Mouse (Mus musculus): ENCODE measurements around the gene Mrpl16. TPM values are rescaled to one million over a fixed set of nuclear protein-coding genes. Genes with fewer than 3 reads are reported as not detected.
A peak's percentile ranks its signal among the peaks of the same experiment; 100 is the strongest.

Gene Mrpl16
- total RNA-seq (2014; fragmentation: Nextera tagmentation) (42.2 and 53.1 TPM in 2 replicates), total RNA-seq (2017) (68.5 and 91.4 TPM in 2 replicates), polyA plus RNA-seq (2012) (10.1 and 27.1 TPM in 2 replicates)

DNA sequence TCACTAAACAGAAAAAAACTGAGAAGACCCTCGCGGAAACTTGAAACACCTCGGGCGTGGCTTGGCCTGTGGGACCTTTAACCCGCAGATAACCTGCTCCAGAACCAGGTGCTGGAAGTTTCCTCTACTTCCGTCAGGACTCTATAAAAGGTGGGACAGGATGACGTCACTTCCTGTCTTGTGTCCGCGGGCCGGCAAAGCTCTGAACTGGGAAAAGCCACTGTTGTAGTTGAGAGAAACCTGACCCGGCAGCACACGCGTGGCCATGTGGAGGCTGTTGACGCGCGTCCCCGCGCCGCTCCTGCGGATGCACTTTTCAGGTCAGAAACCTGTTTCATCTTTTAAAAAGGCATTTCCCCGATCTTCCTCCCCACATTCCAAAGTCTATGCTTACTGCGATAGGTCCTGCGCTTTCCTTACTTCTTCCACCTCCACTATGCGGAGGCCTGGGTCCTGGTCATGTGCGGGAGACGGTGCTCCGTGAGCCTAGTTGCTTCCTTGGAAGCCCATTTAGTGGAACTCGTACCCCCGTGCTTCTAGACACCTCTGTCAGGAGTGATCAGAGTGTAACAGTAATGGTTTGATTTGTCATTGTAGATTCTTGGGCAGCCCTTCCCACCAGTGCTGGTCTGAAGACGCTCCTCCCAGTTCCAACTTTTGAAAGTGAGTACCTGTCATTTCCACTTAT lies at the start of gene Mrpl16:
TSS of gene Mrpl16 (plus strand) at position 187 of the 688 bp plus-strand sequence.
- ATAC-seq (ENCODE audit: extremely low read depth, insufficient number of reproducible peaks, low FRiP score, poor library complexity, severe bottlenecking) (peak; percentile 48), DNase-seq (ENCODE audit: low spot score) (peak; percentile 69)
- Histone ChIP-seq H3K36me3 (replicated peaks) (peaks cover 36% of the 10 kb centered on the region), H3K4me3 (ENCODE audit: low read depth, low read length) (peak within 1 kb of the TSS; percentile 75), H3K27me3 (ENCODE audit: insufficient read depth, low read length) (peaks cover 4% of the 10 kb centered on the region; the same call in 1 of the 2 replicates), H3K9me3 (replicated peaks) (no peaks in the 10 kb centered on the region), H3K4me1 (ENCODE audit: insufficient read depth, low read depth, low read length) (peaks cover 40% of the 10 kb centered on the region)
- no peak for TF ChIP-seq TAL1 (conservative IDR thresholded peaks at IDR 0.05; ENCODE audit: low read depth, low read length)
- TF ChIP-seq CTCF (IDR thresholded peaks at IDR 0.05; ENCODE audit: low read depth, low read length): no peak
- no peak for TF ChIP-seq GATA1 (IDR thresholded peaks at IDR 0.05; ENCODE audit: borderline replicate concordance, low read length)
- TF ChIP-seq POLR2AphosphoS5 (IDR thresholded peaks at IDR 0.05; ENCODE audit: insufficient replicate concordance, low read depth, low read length): no peak
- no peak for TF ChIP-seq GATA2 (IDR thresholded peaks at IDR 0.05; ENCODE audit: borderline replicate concordance, low read depth, low read length)

DNA sequence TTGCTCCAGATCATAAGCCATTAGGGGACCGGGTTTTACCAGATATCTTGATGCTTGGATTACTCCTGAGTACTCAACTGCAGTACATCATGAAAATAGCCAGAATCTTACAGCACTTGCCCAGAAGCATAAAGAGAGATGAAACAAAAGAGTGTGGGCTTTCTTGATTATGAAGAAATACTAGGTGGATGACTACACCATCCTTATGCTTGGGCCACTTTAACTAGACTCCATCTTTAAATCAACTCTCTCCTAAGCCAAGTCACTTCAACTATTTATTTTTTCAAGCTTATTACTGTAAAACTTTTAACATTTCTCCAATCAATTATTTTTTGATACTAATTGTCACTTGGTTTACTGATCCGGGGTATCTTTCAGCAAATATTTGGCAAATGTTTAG lies 46.3 kb upstream of the Mrpl16 start:
- TF ChIP-seq POLR2AphosphoS5 (IDR thresholded peaks at IDR 0.05; ENCODE audit: insufficient replicate concordance, low read depth, low read length) (no peak), GATA2 (IDR thresholded peaks at IDR 0.05; ENCODE audit: borderline replicate concordance, low read depth, low read length) (no peak), TAL1 (conservative IDR thresholded peaks at IDR 0.05; ENCODE audit: low read depth, low read length) (no peak), CTCF (IDR thresholded peaks at IDR 0.05; ENCODE audit: low read depth, low read length) (no peak), GATA1 (IDR thresholded peaks at IDR 0.05; ENCODE audit: borderline replicate concordance, low read length) (no peak)
- no peaks in the 10 kb centered on the region for H3K36me3 ChIP-seq (replicated peaks)
- no peak overlapping the region for H3K4me3 ChIP-seq (ENCODE audit: low read depth, low read length)
- no peak for ATAC-seq (ENCODE audit: extremely low read depth, insufficient number of reproducible peaks, low FRiP score, poor library complexity, severe bottlenecking)
- H3K9me3 ChIP-seq (replicated peaks): no peaks in the 10 kb centered on the region
- no peak for DNase-seq (ENCODE audit: low spot score)
- H3K4me1 ChIP-seq (ENCODE audit: insufficient read depth, low read depth, low read length): peaks cover 51% of the 10 kb centered on the region
- no peaks in the 10 kb centered on the region for H3K27me3 ChIP-seq (ENCODE audit: insufficient read depth, low read length)

DNA sequence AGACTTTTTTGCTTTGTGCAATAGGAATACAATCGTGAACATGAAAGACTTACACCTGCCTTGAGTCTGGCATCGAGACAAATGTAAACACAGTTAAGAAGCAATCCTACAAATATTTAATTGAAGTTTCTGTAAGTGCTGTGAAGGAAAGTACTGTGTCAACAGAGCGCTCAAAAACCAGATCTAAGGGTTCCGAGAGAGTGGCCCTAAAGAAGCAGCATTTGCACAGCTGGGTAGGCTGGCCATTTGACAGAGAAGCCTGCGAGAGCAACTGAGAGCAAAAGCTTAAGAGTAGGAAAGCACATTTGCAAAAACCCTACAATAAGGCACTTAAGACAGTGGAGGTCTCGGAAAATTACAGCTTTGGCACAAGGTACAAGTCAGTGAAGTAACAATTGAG lies 45.9 kb upstream of the Mrpl16 start:
- Histone ChIP-seq H3K4me3 (ENCODE audit: low read depth, low read length) (no peak overlapping the region), H3K36me3 (replicated peaks) (no peaks in the 10 kb centered on the region), H3K4me1 (ENCODE audit: insufficient read depth, low read depth, low read length) (peaks cover 52% of the 10 kb centered on the region), H3K27me3 (ENCODE audit: insufficient read depth, low read length) (no peaks in the 10 kb centered on the region), H3K9me3 (replicated peaks) (no peaks in the 10 kb centered on the region)
- DNase-seq (ENCODE audit: low spot score): no peak
- no peak for TF ChIP-seq GATA2 (IDR thresholded peaks at IDR 0.05; ENCODE audit: borderline replicate concordance, low read depth, low read length)
- TF ChIP-seq GATA1 (IDR thresholded peaks at IDR 0.05; ENCODE audit: borderline replicate concordance, low read length): no peak
- no peak for TF ChIP-seq CTCF (IDR thresholded peaks at IDR 0.05; ENCODE audit: low read depth, low read length)
- TF ChIP-seq TAL1 (conservative IDR thresholded peaks at IDR 0.05; ENCODE audit: low read depth, low read length): no peak
- no peak for TF ChIP-seq POLR2AphosphoS5 (IDR thresholded peaks at IDR 0.05; ENCODE audit: insufficient replicate concordance, low read depth, low read length)
- ATAC-seq (ENCODE audit: extremely low read depth, insufficient number of reproducible peaks, low FRiP score, poor library complexity, severe bottlenecking): no peak

DNA sequence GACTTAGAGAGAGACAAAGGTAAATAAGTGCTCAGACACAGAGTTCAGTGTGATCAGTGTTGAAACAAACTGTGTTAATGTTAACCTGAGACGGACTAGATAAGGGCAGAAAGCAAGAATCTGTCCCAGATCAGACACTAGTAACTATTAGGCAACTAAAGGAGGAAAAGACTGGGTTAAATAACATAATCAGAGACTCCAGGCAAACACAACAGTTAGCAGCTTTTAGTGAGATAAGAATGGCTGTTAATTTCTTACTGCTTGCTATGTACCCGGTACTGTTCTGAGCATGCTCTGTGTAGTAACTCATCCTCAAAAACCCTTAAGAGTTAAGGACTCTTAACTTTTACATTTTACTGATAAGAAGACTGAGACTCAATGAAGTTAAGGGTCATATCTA lies 44.3 kb upstream of the Mrpl16 start:
- DNase-seq (ENCODE audit: low spot score) (no peak), ATAC-seq (ENCODE audit: extremely low read depth, insufficient number of reproducible peaks, low FRiP score, poor library complexity, severe bottlenecking) (peak; percentile 93)
- no peak for TF ChIP-seq GATA2 (IDR thresholded peaks at IDR 0.05; ENCODE audit: borderline replicate concordance, low read depth, low read length)
- TF ChIP-seq TAL1 (conservative IDR thresholded peaks at IDR 0.05; ENCODE audit: low read depth, low read length): peak; percentile 66

DNA sequence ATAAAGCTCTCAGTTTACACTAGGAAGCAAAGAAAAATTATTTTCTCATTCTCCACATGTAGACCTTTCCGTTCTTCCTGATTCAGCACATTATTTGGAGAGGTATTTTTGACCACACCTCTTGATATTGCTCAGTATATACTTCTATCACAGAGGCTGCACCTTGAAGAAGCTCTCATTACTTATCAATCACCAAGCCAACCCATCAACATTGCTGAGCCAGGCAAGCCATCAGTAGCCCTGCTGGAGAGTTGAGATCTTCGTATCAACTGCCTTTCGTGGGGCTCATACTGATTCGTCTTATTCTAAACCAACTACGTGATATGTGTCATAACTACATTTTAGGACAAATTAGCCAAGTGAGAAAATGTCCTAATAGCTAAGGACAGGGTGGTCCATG lies 42.9 kb upstream of the Mrpl16 start:
- TF ChIP-seq POLR2AphosphoS5 (IDR thresholded peaks at IDR 0.05; ENCODE audit: insufficient replicate concordance, low read depth, low read length) (no peak), GATA2 (IDR thresholded peaks at IDR 0.05; ENCODE audit: borderline replicate concordance, low read depth, low read length) (no peak), GATA1 (IDR thresholded peaks at IDR 0.05; ENCODE audit: borderline replicate concordance, low read length) (no peak), CTCF (IDR thresholded peaks at IDR 0.05; ENCODE audit: low read depth, low read length) (no peak), TAL1 (conservative IDR thresholded peaks at IDR 0.05; ENCODE audit: low read depth, low read length) (no peak)
- DNase-seq (ENCODE audit: low spot score) (no peak), ATAC-seq (ENCODE audit: extremely low read depth, insufficient number of reproducible peaks, low FRiP score, poor library complexity, severe bottlenecking) (no peak)
- H3K36me3 ChIP-seq (replicated peaks): no peaks in the 10 kb centered on the region
- no peaks in the 10 kb centered on the region for H3K27me3 ChIP-seq (ENCODE audit: insufficient read depth, low read length)
- H3K9me3 ChIP-seq (replicated peaks): no peaks in the 10 kb centered on the region
- peaks cover 49% of the 10 kb centered on the region for H3K4me1 ChIP-seq (ENCODE audit: insufficient read depth, low read depth, low read length)
- H3K4me3 ChIP-seq (ENCODE audit: low read depth, low read length): no peak overlapping the region

More for the DNA sequence above, 44.3 kb upstream of the Mrpl16 start:
- peaks cover 57% of the 10 kb centered on the region for H3K4me1 ChIP-seq (ENCODE audit: insufficient read depth, low read depth, low read length)
- H3K9me3 ChIP-seq (replicated peaks): no peaks in the 10 kb centered on the region
- H3K36me3 ChIP-seq (replicated peaks): no peaks in the 10 kb centered on the region
- no peak overlapping the region for H3K4me3 ChIP-seq (ENCODE audit: low read depth, low read length)
- H3K27me3 ChIP-seq (ENCODE audit: insufficient read depth, low read length): no peaks in the 10 kb centered on the region

DNA sequence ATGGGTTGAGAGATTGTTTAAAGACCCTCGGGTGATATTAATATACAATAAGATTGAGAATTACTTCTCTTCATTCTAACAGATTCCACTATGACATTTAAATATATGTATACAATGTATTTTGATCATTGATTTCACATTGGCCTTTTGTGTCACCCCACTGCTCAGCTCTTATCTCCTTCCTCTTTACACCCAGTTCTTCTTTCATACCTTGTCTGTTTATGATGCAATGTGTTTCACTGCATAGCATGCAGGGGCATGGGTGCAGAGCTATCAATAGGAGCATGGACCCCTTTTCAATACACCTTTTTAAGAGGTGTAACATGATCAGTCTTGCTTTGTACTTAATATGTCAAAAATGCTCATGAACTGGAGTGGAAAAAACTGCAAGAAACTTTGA lies 39.9 kb upstream of the Mrpl16 start:
- DNase-seq (ENCODE audit: low spot score): no peak
- no peaks in the 10 kb centered on the region for H3K27me3 ChIP-seq (ENCODE audit: insufficient read depth, low read length)
- no peaks in the 10 kb centered on the region for H3K36me3 ChIP-seq (replicated peaks)
- no peak overlapping the region for H3K4me3 ChIP-seq (ENCODE audit: low read depth, low read length)
- no peak for TF ChIP-seq CTCF (IDR thresholded peaks at IDR 0.05; ENCODE audit: low read depth, low read length)
- TF ChIP-seq TAL1 (conservative IDR thresholded peaks at IDR 0.05; ENCODE audit: low read depth, low read length): no peak
- TF ChIP-seq POLR2AphosphoS5 (IDR thresholded peaks at IDR 0.05; ENCODE audit: insufficient replicate concordance, low read depth, low read length): no peak
- TF ChIP-seq GATA1 (IDR thresholded peaks at IDR 0.05; ENCODE audit: borderline replicate concordance, low read length): no peak
- no peak for TF ChIP-seq GATA2 (IDR thresholded peaks at IDR 0.05; ENCODE audit: borderline replicate concordance, low read depth, low read length)
- no peaks in the 10 kb centered on the region for H3K9me3 ChIP-seq (replicated peaks)
- H3K4me1 ChIP-seq (ENCODE audit: insufficient read depth, low read depth, low read length): peaks cover 35% of the 10 kb centered on the region
- no peak for ATAC-seq (ENCODE audit: extremely low read depth, insufficient number of reproducible peaks, low FRiP score, poor library complexity, severe bottlenecking)
